Mouse (Mus musculus): ENCODE data around the gene Scyl1. TPM values are rescaled to one million over a fixed set of nuclear protein-coding genes. Genes with fewer than 3 reads are reported as not detected.

Scyl1 gene
- total RNA-seq, 1 experiment: 55.6 TPM

- Histone ChIP-seq H3K9me3 (ENCODE audit: control insufficient read depth, insufficient read depth, low read depth, low read length) (no peaks in the 10 kb centered on the region), H3K36me3 (ENCODE audit: control insufficient read depth, insufficient read depth, low read length, poor library complexity, severe bottlenecking) (peaks cover 8% of the 10 kb centered on the region), H3K27ac (ENCODE audit: insufficient read depth, low read depth, low read length, poor library complexity, severe bottlenecking) (no peak overlapping the region), H3K9ac (ENCODE audit: insufficient read depth, low read depth, low read length, poor library complexity, severe bottlenecking) (no peak overlapping the region), H3K4me3 (ENCODE audit: insufficient read depth in 1 of 2, low read depth in 1 of 2, low read length in 2 of 2, poor library complexity in 1 of 2, severe bottlenecking in 1 of 2) (no peak overlapping the region), H3K4me1 (ENCODE audit: control insufficient read depth in 2 of 2, insufficient read depth in 2 of 2, low read length in 2 of 2, poor library complexity in 1 of 2) (peaks cover 0 to 13% of the 10 kb centered on the region in 2 experiments; a peak in 1 of 4 replicates)
- no peak for DNase-seq (ENCODE audit: low read depth, low spot score)
- in situ Hi-C loops (cut with MboI; ENCODE audit: low sequenced_read_pairs in 2 of 2, unreplicated experiment in 2 of 2): no loop called here
- TF ChIP-seq MAFK (IDR thresholded peaks at IDR 0.05; ENCODE audit: insufficient read depth, low read depth, low read length) (no peak), ZNF384 (IDR thresholded peaks at IDR 0.05; ENCODE audit: low read depth, low read length) (no peak), ZC3H11A (IDR thresholded peaks at IDR 0.05; ENCODE audit: borderline replicate concordance, low read depth, low read length) (no peak), CHD2 (IDR thresholded peaks at IDR 0.05; ENCODE audit: low read depth, low read length) (no peak), HCFC1 (IDR thresholded peaks at IDR 0.05; ENCODE audit: borderline replicate concordance, insufficient read depth, low read length) (no peak)
Measured at GRCm38 (mm10) chr19:5734325-5734724, 36.9 kb downstream of the Scyl1 start.

GRCm38 (mm10) chr19:5731264-5731978 lies 39.8 kb downstream of the Scyl1 start:
- TF ChIP-seq MAFK (IDR thresholded peaks at IDR 0.05; ENCODE audit: insufficient read depth, low read depth, low read length) (no peak), CHD2 (IDR thresholded peaks at IDR 0.05; ENCODE audit: low read depth, low read length) (no peak), ZC3H11A (IDR thresholded peaks at IDR 0.05; ENCODE audit: borderline replicate concordance, low read depth, low read length) (no peak), ZNF384 (IDR thresholded peaks at IDR 0.05; ENCODE audit: low read depth, low read length) (no peak), HCFC1 (IDR thresholded peaks at IDR 0.05; ENCODE audit: borderline replicate concordance, insufficient read depth, low read length) (peak; percentile 80)
- Histone ChIP-seq H3K9me3 (ENCODE audit: control insufficient read depth, insufficient read depth, low read depth, low read length) (no peaks in the 10 kb centered on the region), H3K4me3 (ENCODE audit: insufficient read depth in 1 of 2, low read depth in 1 of 2, low read length in 2 of 2, poor library complexity in 1 of 2, severe bottlenecking in 1 of 2) (peak overlapping the region; percentile 80 to 88), H3K36me3 (ENCODE audit: control insufficient read depth, insufficient read depth, low read length, poor library complexity, severe bottlenecking) (peaks cover 8% of the 10 kb centered on the region), H3K9ac (ENCODE audit: insufficient read depth, low read depth, low read length, poor library complexity, severe bottlenecking) (peak overlapping the region; percentile 78), H3K4me1 (ENCODE audit: control insufficient read depth in 2 of 2, insufficient read depth in 2 of 2, low read length in 2 of 2, poor library complexity in 1 of 2) (peaks cover 2 to 25% of the 10 kb centered on the region in 2 experiments; a peak in 2 of 4 replicates), H3K27ac (ENCODE audit: insufficient read depth, low read depth, low read length, poor library complexity, severe bottlenecking) (peak overlapping the region; percentile 5; the same call in 1 of the 2 replicates)
- in situ Hi-C loops (cut with MboI; ENCODE audit: low sequenced_read_pairs in 2 of 2, unreplicated experiment in 2 of 2): no loop called here
- DNase-seq (ENCODE audit: low read depth, low spot score): peak; percentile 89

- H3K4me3 ChIP-seq (ENCODE audit: insufficient read depth in 1 of 2, low read depth in 1 of 2, low read length in 2 of 2, poor library complexity in 1 of 2, severe bottlenecking in 1 of 2): peak overlapping the region; percentile 80 to 88
- H3K9ac ChIP-seq (ENCODE audit: insufficient read depth, low read depth, low read length, poor library complexity, severe bottlenecking): peak overlapping the region; percentile 78
- H3K27ac ChIP-seq (ENCODE audit: insufficient read depth, low read depth, low read length, poor library complexity, severe bottlenecking): no peak overlapping the region
- in situ Hi-C loops (cut with MboI; ENCODE audit: low sequenced_read_pairs in 2 of 2, unreplicated experiment in 2 of 2): no loop called here
- H3K36me3 ChIP-seq (ENCODE audit: control insufficient read depth, insufficient read depth, low read length, poor library complexity, severe bottlenecking): peaks cover 8% of the 10 kb centered on the region
- H3K4me1 ChIP-seq (ENCODE audit: control insufficient read depth in 2 of 2, insufficient read depth in 2 of 2, low read length in 2 of 2, poor library complexity in 1 of 2): peaks cover 2 to 25% of the 10 kb centered on the region in 2 experiments; a peak in 2 of 4 replicates
- DNase-seq (ENCODE audit: low read depth, low spot score): no peak
- H3K9me3 ChIP-seq (ENCODE audit: control insufficient read depth, insufficient read depth, low read depth, low read length): no peaks in the 10 kb centered on the region
- TF ChIP-seq HCFC1 (IDR thresholded peaks at IDR 0.05; ENCODE audit: borderline replicate concordance, insufficient read depth, low read length) (no peak), ZC3H11A (IDR thresholded peaks at IDR 0.05; ENCODE audit: borderline replicate concordance, low read depth, low read length) (no peak)
Measured at GRCm38 (mm10) chr19:5730314-5731186, 40.7 kb downstream of the Scyl1 start.

- H3K4me3 ChIP-seq (ENCODE audit: insufficient read depth in 1 of 2, low read depth in 1 of 2, low read length in 2 of 2, poor library complexity in 1 of 2, severe bottlenecking in 1 of 2): peak within 1 kb of the TSS; percentile 87 to 88
- TF ChIP-seq MAFK (IDR thresholded peaks at IDR 0.05; ENCODE audit: insufficient read depth, low read depth, low read length): no peak
- no peak for TF ChIP-seq ZC3H11A (IDR thresholded peaks at IDR 0.05; ENCODE audit: borderline replicate concordance, low read depth, low read length)
- TF ChIP-seq ZNF384 (IDR thresholded peaks at IDR 0.05; ENCODE audit: low read depth, low read length): no peak
- no peak for TF ChIP-seq HCFC1 (IDR thresholded peaks at IDR 0.05; ENCODE audit: borderline replicate concordance, insufficient read depth, low read length)
- no peak for TF ChIP-seq CHD2 (IDR thresholded peaks at IDR 0.05; ENCODE audit: low read depth, low read length)
- no peak within 1 kb of the TSS for H3K27ac ChIP-seq (ENCODE audit: insufficient read depth, low read depth, low read length, poor library complexity, severe bottlenecking)
- peaks cover 8% of the 10 kb centered on the region for H3K36me3 ChIP-seq (ENCODE audit: control insufficient read depth, insufficient read depth, low read length, poor library complexity, severe bottlenecking)
- no peaks in the 10 kb centered on the region for H3K9me3 ChIP-seq (ENCODE audit: control insufficient read depth, insufficient read depth, low read depth, low read length)
- in situ Hi-C loops (cut with MboI; ENCODE audit: low sequenced_read_pairs in 2 of 2, unreplicated experiment in 2 of 2): no loop called here
- H3K9ac ChIP-seq (ENCODE audit: insufficient read depth, low read depth, low read length, poor library complexity, severe bottlenecking): peak within 1 kb of the TSS; percentile 89
- H3K4me1 ChIP-seq (ENCODE audit: control insufficient read depth in 2 of 2, insufficient read depth in 2 of 2, low read length in 2 of 2, poor library complexity in 1 of 2): peaks cover 2 to 32% of the 10 kb centered on the region in 2 experiments; a peak in 2 of 4 replicates
- DNase-seq (ENCODE audit: low read depth, low spot score): peak; percentile 81
Measured at GRCm38 (mm10) chr19:5729444-5729815, 41.8 kb downstream of the Scyl1 start, which contains the start of gene Fam89b. Gene Fam89b (minus strand): TSS chr19:5729653.

Measured in ES-E14 (cell line).